Mouse (Mus musculus) gastrocnemius, postnatal 4 days (tissue): ENCODE measurements around the gene Olfr356. TPM values are rescaled to one million over a fixed set of nuclear protein-coding genes. Genes with fewer than 3 reads are reported as not detected.

Source experiments
- DNase-seq, 2 experiments: peaks; one replicate each; pipeline ENCODE4 v3.0.0; 2021 to 2022; ENCODE audit warnings: low spot score in 2 of 2, mixed read lengths in 2 of 2
- long read RNA-seq, 2 experiments: library from polyadenylated mRNA; stranded (forward); transcript quantifications; one replicate each; pipeline ENCODE4 v2.0.0; 2021
- total RNA-seq, 2 experiments: library from RNA; stranded (reverse); gene quantifications; 2 replicates each; pipeline ENCODE4 v1.2.3; 2021

Olfr356 gene
- not detected for total RNA-seq
- long read RNA-seq, experiment 1 = 0 reads
- long read RNA-seq, experiment 2 = 0 reads

- DNase-seq = no peak
Observed at GRCm38 (mm10) chr2:36936821-36937220, at the start of gene Olfr356. Gene Olfr356, plus strand, starts transcription at chr2:36937121.

DNA sequence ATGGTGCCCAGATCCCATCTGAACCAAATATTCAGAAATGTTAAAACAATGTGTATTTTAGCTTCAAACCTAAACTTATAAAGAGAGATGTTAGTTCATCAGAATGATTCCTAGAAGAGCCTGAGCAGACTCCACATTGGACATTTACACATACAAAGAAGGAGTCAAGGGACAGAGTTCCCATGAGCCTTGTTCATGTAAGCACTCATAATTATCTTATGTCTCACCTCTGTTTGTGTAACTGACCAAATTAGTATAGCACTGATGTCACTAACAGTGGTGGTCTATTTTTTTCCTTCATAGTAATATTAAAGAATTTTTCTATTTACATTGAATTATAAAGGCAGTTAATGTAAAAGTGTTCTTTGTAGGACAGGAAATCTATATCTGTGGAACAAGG lies 44.1 kb upstream of the Olfr356 start, which contains the start of gene Olfr353:
Gene Olfr353, minus strand, starts transcription at position 101 of the 400 bp plus-strand sequence.
- DNase-seq = no peak

DNA sequence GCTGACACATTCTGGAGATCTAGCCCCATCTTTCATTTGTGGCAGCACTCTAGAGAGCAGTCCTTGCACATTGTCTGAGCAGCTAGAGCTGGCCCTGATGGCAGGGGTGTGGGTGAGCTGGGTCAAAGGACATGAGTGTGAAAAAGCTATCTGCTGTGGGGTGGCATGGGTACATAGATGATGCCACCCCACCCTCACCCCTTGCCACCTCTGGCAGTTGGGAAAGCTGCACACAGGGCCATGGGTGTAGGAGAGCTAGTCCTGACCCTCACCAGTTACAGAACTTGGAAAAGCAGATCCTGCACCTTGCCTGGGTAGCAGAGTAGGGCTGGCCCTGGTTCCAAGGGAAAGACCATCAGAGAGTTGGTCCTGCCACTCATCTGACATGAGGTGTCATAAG lies 39.8 kb upstream of the Olfr356 start:
- no peak for DNase-seq

DNA sequence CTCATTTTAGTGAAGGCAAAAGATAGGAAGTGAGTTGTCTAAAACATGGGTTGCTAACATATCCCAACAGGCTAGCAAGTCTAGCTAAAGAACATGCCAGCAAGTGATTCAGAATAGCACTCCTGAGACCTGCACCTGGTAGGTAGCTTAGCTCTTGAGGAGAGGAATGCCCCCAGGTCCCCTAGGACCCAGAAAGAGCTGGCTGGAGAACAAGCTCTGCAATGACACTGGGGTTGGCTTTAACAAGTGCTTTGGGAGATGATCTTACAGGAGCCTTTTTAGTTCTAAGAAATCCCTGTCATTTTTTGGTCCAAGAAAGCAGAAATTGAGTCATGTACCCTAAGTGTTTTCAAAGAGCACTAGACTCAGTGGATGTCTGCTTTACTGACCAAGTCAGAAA lies 31.5 kb upstream of the Olfr356 start, which contains the start of gene Olfr354:
Gene Olfr354, plus strand, starts transcription at position 301 of the 400 bp plus-strand sequence.
- DNase-seq = no peak

- DNase-seq = no peak
Observed at GRCm38 (mm10) chr2:36928797-36929196, 8.1 kb upstream of the Olfr356 start, which contains the start of gene Olfr355. Gene Olfr355, minus strand, starts transcription at chr2:36928897.

Other genes with a start within 250 kb of the Olfr356 start
- gene Olfr347, start 205.2 kb upstream of the Olfr356 start, total RNA-seq = not detected
- gene Olfr348, start 152.8 kb upstream of the Olfr356 start, total RNA-seq = not detected
- gene Olfr50, start 146.6 kb upstream of the Olfr356 start, total RNA-seq = not detected
- not detected for gene Olfr3, start 120.1 kb upstream of the Olfr356 start, total RNA-seq
- not detected for gene Olfr350, start 90.8 kb upstream of the Olfr356 start, total RNA-seq
- gene Olfr351, start 74.5 kb upstream of the Olfr356 start, total RNA-seq = not detected
- gene Olfr352, start 68.7 kb upstream of the Olfr356 start, total RNA-seq = not detected
- gene Olfr353, start 44.2 kb upstream of the Olfr356 start, total RNA-seq = not detected
- gene Olfr354, start 31.4 kb upstream of the Olfr356 start, total RNA-seq = not detected
- gene Olfr355, start 8.2 kb upstream of the Olfr356 start, total RNA-seq = not detected
- not detected for gene Olfr357, start 56.7 kb downstream of the Olfr356 start, total RNA-seq
- gene Olfr358, start 72.2 kb downstream of the Olfr356 start, total RNA-seq = not detected
- gene Olfr360, start 128.6 kb downstream of the Olfr356 start, total RNA-seq = not detected
- not detected for gene Olfr361, start 152.2 kb downstream of the Olfr356 start, total RNA-seq
- gene Olfr362, start 180.8 kb downstream of the Olfr356 start, total RNA-seq = not detected
- not detected for gene Olfr364-ps1, start 202.2 kb downstream of the Olfr356 start, total RNA-seq